Mouse (Mus musculus): Measurements from ENCODE around the gene Slc26a9. TPM values are rescaled to one million over a fixed set of nuclear protein-coding genes. Genes with fewer than 3 reads are reported as not detected.

Slc26a9 gene
- polyA plus RNA-seq, 1 experiment from 2014 or later, result 0.22 TPM

GRCm38 (mm10) chr1:131800001-131800400 is 56.2 kb downstream of the Slc26a9 start:
- H3K9me3 ChIP-seq (replicated peaks; ENCODE audit: control insufficient read depth, low read length), result no peaks in the 10 kb centered on the region
- no peaks in the 10 kb centered on the region for H3K27me3 ChIP-seq (ENCODE audit: control insufficient read depth, insufficient read depth, low read length)
- no peak overlapping the region for H3K27ac ChIP-seq (replicated peaks; ENCODE audit: low read depth, low read length)
- no peak overlapping the region for H3K4me2 ChIP-seq (ENCODE audit: low read depth, low read length)
- no peaks in the 10 kb centered on the region for H3K36me3 ChIP-seq (replicated peaks; ENCODE audit: control insufficient read depth, insufficient read depth, low read depth, low read length)
- no peaks in the 10 kb centered on the region for H3K4me1 ChIP-seq (ENCODE audit: control insufficient read depth, insufficient read depth, low read length)
- no peak for DNase-seq (ENCODE audit: low spot score)
- no peak overlapping the region for H3K9ac ChIP-seq (replicated peaks; ENCODE audit: low read length)
- H3K4me3 ChIP-seq (ENCODE audit: low read depth, low read length), result no peak overlapping the region
- WGBS, result 53% methylated on average over 1 of the region's 1 CpGs
- no peak for ATAC-seq (replicated peaks; ENCODE audit: insufficient number of reproducible peaks, low FRiP score, low TSS enrichment, low read depth)

GRCm38 (mm10) chr1:131801071-131801470 is 57.2 kb downstream of the Slc26a9 start:
- no peak for ATAC-seq (replicated peaks; ENCODE audit: insufficient number of reproducible peaks, low FRiP score, low TSS enrichment, low read depth)
- no peaks in the 10 kb centered on the region for H3K36me3 ChIP-seq (replicated peaks; ENCODE audit: control insufficient read depth, insufficient read depth, low read depth, low read length)
- H3K9me3 ChIP-seq (replicated peaks; ENCODE audit: control insufficient read depth, low read length), result no peaks in the 10 kb centered on the region
- DNase-seq (ENCODE audit: low spot score), result no peak
- no peaks in the 10 kb centered on the region for H3K27me3 ChIP-seq (ENCODE audit: control insufficient read depth, insufficient read depth, low read length)
- 90% methylated on average over 8 of the region's 8 CpGs for WGBS
- no peak overlapping the region for H3K9ac ChIP-seq (replicated peaks; ENCODE audit: low read length)
- H3K27ac ChIP-seq (replicated peaks; ENCODE audit: low read depth, low read length), result no peak overlapping the region
- H3K4me3 ChIP-seq (ENCODE audit: low read depth, low read length), result no peak overlapping the region
- H3K4me2 ChIP-seq (ENCODE audit: low read depth, low read length), result no peak overlapping the region
- no peaks in the 10 kb centered on the region for H3K4me1 ChIP-seq (ENCODE audit: control insufficient read depth, insufficient read depth, low read length)

- H3K4me1 ChIP-seq (ENCODE audit: control insufficient read depth, insufficient read depth, low read length), result no peaks in the 10 kb centered on the region
Measured at GRCm38 (mm10) chr1:131802652-131803051, 58.8 kb downstream of the Slc26a9 start.

GRCm38 (mm10) chr1:131804166-131804565 is 60.3 kb downstream of the Slc26a9 start:
- whole genome bisulfite sequencing, result 86% methylated on average over 3 of the region's 3 CpGs
- no peak for DNase-seq (ENCODE audit: low spot score)

More at GRCm38 (mm10) chr1:131802652-131803051, 58.8 kb downstream of the Slc26a9 start:
- no peak overlapping the region for H3K9ac ChIP-seq (replicated peaks; ENCODE audit: low read length)
- H3K9me3 ChIP-seq (replicated peaks; ENCODE audit: control insufficient read depth, low read length), result no peaks in the 10 kb centered on the region
- no peak overlapping the region for H3K4me2 ChIP-seq (ENCODE audit: low read depth, low read length)
- no peaks in the 10 kb centered on the region for H3K36me3 ChIP-seq (replicated peaks; ENCODE audit: control insufficient read depth, insufficient read depth, low read depth, low read length)
- H3K27ac ChIP-seq (replicated peaks; ENCODE audit: low read depth, low read length), result no peak overlapping the region
- 86% methylated on average over 5 of the region's 5 CpGs for WGBS
- H3K4me3 ChIP-seq (ENCODE audit: low read depth, low read length), result no peak overlapping the region
- H3K27me3 ChIP-seq (ENCODE audit: control insufficient read depth, insufficient read depth, low read length), result no peaks in the 10 kb centered on the region
- DNase-seq (ENCODE audit: low spot score) (no peak), ATAC-seq (replicated peaks; ENCODE audit: insufficient number of reproducible peaks, low FRiP score, low TSS enrichment, low read depth) (no peak)

GRCm38 (mm10) chr1:131808986-131809385 is 65.2 kb downstream of the Slc26a9 start:
- no peak for DNase-seq (ENCODE audit: low spot score)
- no peaks in the 10 kb centered on the region for H3K9me3 ChIP-seq (replicated peaks; ENCODE audit: control insufficient read depth, low read length)

More at GRCm38 (mm10) chr1:131804166-131804565, 60.3 kb downstream of the Slc26a9 start:
- Histone ChIP-seq H3K27me3 (ENCODE audit: control insufficient read depth, insufficient read depth, low read length) (no peaks in the 10 kb centered on the region), H3K9me3 (replicated peaks; ENCODE audit: control insufficient read depth, low read length) (no peaks in the 10 kb centered on the region), H3K4me3 (ENCODE audit: low read depth, low read length) (no peak overlapping the region), H3K27ac (replicated peaks; ENCODE audit: low read depth, low read length) (no peak overlapping the region), H3K9ac (replicated peaks; ENCODE audit: low read length) (no peak overlapping the region), H3K4me2 (ENCODE audit: low read depth, low read length) (no peak overlapping the region), H3K36me3 (replicated peaks; ENCODE audit: control insufficient read depth, insufficient read depth, low read depth, low read length) (no peaks in the 10 kb centered on the region), H3K4me1 (ENCODE audit: control insufficient read depth, insufficient read depth, low read length) (no peaks in the 10 kb centered on the region)
- ATAC-seq (replicated peaks; ENCODE audit: insufficient number of reproducible peaks, low FRiP score, low TSS enrichment, low read depth), result no peak

GRCm38 (mm10) chr1:131809651-131810050 is 65.8 kb downstream of the Slc26a9 start:
- no peak for ATAC-seq (replicated peaks; ENCODE audit: insufficient number of reproducible peaks, low FRiP score, low TSS enrichment, low read depth)
- no peak overlapping the region for H3K27ac ChIP-seq (replicated peaks; ENCODE audit: low read depth, low read length)
- H3K36me3 ChIP-seq (replicated peaks; ENCODE audit: control insufficient read depth, insufficient read depth, low read depth, low read length), result no peaks in the 10 kb centered on the region
- no peaks in the 10 kb centered on the region for H3K9me3 ChIP-seq (replicated peaks; ENCODE audit: control insufficient read depth, low read length)
- 74% methylated on average over 2 of the region's 2 CpGs for WGBS
- H3K4me3 ChIP-seq (ENCODE audit: low read depth, low read length), result no peak overlapping the region
- H3K27me3 ChIP-seq (ENCODE audit: control insufficient read depth, insufficient read depth, low read length), result no peaks in the 10 kb centered on the region
- H3K4me2 ChIP-seq (ENCODE audit: low read depth, low read length), result no peak overlapping the region
- H3K9ac ChIP-seq (replicated peaks; ENCODE audit: low read length), result no peak overlapping the region
- H3K4me1 ChIP-seq (ENCODE audit: control insufficient read depth, insufficient read depth, low read length), result no peaks in the 10 kb centered on the region
- no peak for DNase-seq (ENCODE audit: low spot score)

More at GRCm38 (mm10) chr1:131808986-131809385, 65.2 kb downstream of the Slc26a9 start:
- Histone ChIP-seq H3K27me3 (ENCODE audit: control insufficient read depth, insufficient read depth, low read length) (no peaks in the 10 kb centered on the region), H3K4me2 (ENCODE audit: low read depth, low read length) (no peak overlapping the region), H3K4me3 (ENCODE audit: low read depth, low read length) (no peak overlapping the region), H3K9ac (replicated peaks; ENCODE audit: low read length) (no peak overlapping the region), H3K36me3 (replicated peaks; ENCODE audit: control insufficient read depth, insufficient read depth, low read depth, low read length) (no peaks in the 10 kb centered on the region), H3K4me1 (ENCODE audit: control insufficient read depth, insufficient read depth, low read length) (no peaks in the 10 kb centered on the region), H3K27ac (replicated peaks; ENCODE audit: low read depth, low read length) (no peak overlapping the region)
- WGBS, result 85% methylated on average over 1 of the region's 1 CpGs
- ATAC-seq (replicated peaks; ENCODE audit: insufficient number of reproducible peaks, low FRiP score, low TSS enrichment, low read depth), result no peak

- H3K36me3 ChIP-seq (replicated peaks; ENCODE audit: control insufficient read depth, insufficient read depth, low read depth, low read length), result no peaks in the 10 kb centered on the region
Measured at GRCm38 (mm10) chr1:131811393-131811792, 67.6 kb downstream of the Slc26a9 start.

GRCm38 (mm10) chr1:131812006-131812405 is 68.2 kb downstream of the Slc26a9 start:
- Histone ChIP-seq H3K9me3 (replicated peaks; ENCODE audit: control insufficient read depth, low read length) (no peaks in the 10 kb centered on the region), H3K27me3 (ENCODE audit: control insufficient read depth, insufficient read depth, low read length) (no peaks in the 10 kb centered on the region), H3K4me3 (ENCODE audit: low read depth, low read length) (no peak overlapping the region), H3K27ac (replicated peaks; ENCODE audit: low read depth, low read length) (no peak overlapping the region), H3K9ac (replicated peaks; ENCODE audit: low read length) (no peak overlapping the region), H3K4me2 (ENCODE audit: low read depth, low read length) (no peak overlapping the region), H3K36me3 (replicated peaks; ENCODE audit: control insufficient read depth, insufficient read depth, low read depth, low read length) (no peaks in the 10 kb centered on the region), H3K4me1 (ENCODE audit: control insufficient read depth, insufficient read depth, low read length) (no peaks in the 10 kb centered on the region)
- DNase-seq (ENCODE audit: low spot score) (no peak), ATAC-seq (replicated peaks; ENCODE audit: insufficient number of reproducible peaks, low FRiP score, low TSS enrichment, low read depth) (no peak)
- WGBS, result 80% methylated on average over 9 of the region's 9 CpGs

More at GRCm38 (mm10) chr1:131811393-131811792, 67.6 kb downstream of the Slc26a9 start:
- Histone ChIP-seq H3K27ac (replicated peaks; ENCODE audit: low read depth, low read length) (no peak overlapping the region), H3K9ac (replicated peaks; ENCODE audit: low read length) (no peak overlapping the region), H3K4me2 (ENCODE audit: low read depth, low read length) (no peak overlapping the region), H3K4me1 (ENCODE audit: control insufficient read depth, insufficient read depth, low read length) (no peaks in the 10 kb centered on the region), H3K27me3 (ENCODE audit: control insufficient read depth, insufficient read depth, low read length) (no peaks in the 10 kb centered on the region), H3K4me3 (ENCODE audit: low read depth, low read length) (no peak overlapping the region), H3K9me3 (replicated peaks; ENCODE audit: control insufficient read depth, low read length) (no peaks in the 10 kb centered on the region)
- DNase-seq (ENCODE audit: low spot score) (no peak), ATAC-seq (replicated peaks; ENCODE audit: insufficient number of reproducible peaks, low FRiP score, low TSS enrichment, low read depth) (no peak)
- WGBS, result 60% methylated on average over 1 of the region's 1 CpGs
